Mouse (Mus musculus): Measurements from ENCODE around the gene Dcaf8. TPM values are rescaled to one million over a fixed set of nuclear protein-coding genes. Genes with fewer than 3 reads are reported as not detected.

The Dcaf8 gene
- total and polyA plus RNA-seq, 3 experiments: 31.7 to 49.0 (median 45.8) TPM

DNA sequence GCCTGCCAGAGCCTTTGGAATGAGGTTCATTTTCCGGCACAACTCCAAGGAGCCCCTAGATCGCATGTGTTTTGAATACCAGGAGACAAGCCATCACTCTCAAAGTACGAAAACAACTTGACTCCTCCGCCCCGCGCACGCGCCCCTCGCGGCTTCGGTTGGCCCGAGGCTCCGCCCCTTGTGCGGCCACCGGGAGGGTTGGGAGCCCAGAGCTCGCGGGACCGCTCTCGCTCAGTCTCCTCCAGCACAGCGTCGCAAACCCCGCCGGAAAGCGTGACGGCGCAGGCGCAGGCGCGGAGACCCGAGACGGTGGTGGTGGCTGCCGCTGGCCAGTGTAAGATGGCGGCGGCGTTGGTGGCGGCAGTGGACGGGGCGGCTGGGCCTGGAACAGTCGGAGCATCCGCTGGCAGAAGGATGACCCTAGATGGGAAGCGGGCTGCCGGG is at the start of gene Dcaf8 (continued):
- TF ChIP-seq MAFK (IDR thresholded peaks at IDR 0.05; ENCODE audit: borderline replicate concordance, low read depth, low read length): no peak
- no peak for TF ChIP-seq ZKSCAN1 (IDR thresholded peaks at IDR 0.05; ENCODE audit: low read depth, low read length)
- peak; percentile 92 for TF ChIP-seq NELFE (IDR thresholded peaks at IDR 0.05; ENCODE audit: low read depth, low read length)

DNA sequence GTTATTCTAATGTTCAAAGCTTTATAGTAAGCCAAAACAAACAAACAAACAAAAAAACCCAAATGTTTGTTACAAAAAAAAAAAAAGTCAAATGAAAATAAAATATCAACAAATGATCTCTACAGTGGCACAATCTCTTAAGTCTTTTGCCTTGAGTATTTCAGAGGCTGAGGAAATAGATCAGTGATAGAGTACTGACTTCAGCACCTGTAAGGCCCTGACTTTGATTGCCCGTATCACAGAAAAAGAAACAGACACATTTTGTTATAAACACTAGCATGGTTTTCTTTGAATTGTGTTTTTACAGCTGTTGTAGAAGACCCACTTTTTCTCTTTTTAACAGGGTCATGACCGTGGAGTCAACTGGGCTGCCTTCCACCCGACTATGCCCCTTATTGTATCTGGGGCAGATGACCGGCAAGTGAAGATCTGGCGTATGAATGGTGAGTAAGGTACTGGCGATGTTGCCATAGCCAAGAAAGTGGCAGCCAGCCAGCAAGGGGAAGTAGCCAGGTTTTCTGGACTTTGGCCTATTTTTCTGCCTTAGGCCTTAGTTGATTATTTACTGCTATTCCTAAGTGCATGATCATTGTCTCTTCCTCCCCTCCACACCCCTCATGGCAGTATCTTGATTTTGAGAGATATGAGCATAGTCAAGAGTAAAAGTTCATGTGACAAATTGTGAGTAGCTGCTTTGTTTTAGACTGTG is 48.4 kb upstream of the Dcaf8 start:
- H3K79me2 ChIP-seq (ENCODE audit: control insufficient read depth, insufficient read depth, low read length, poor library complexity): no peaks in the 10 kb centered on the region
- no peak for DNase-seq (ENCODE audit: low read depth, low spot score)
- peaks cover 2 to 3% of the 10 kb centered on the region in 2 experiments; a peak in 3 of 4 replicates for H3K4me1 ChIP-seq (ENCODE audit: control insufficient read depth in 1 of 2, insufficient read depth in 2 of 2, low read length in 2 of 2)
- H3K4me3 ChIP-seq (ENCODE audit: control insufficient read depth in 1 of 2, insufficient read depth in 1 of 2, low read depth in 2 of 2, low read length in 2 of 2): no peak overlapping the region
- H3K27ac ChIP-seq (ENCODE audit: control insufficient read depth, low read depth, low read length): no peak overlapping the region
- TF ChIP-seq MXI1 (IDR thresholded peaks at IDR 0.05; ENCODE audit: low read depth, low read length) (no peak), POLR2A (IDR thresholded peaks at IDR 0.05; ENCODE audit: control insufficient read depth in 1 of 2, insufficient read depth in 1 of 2, low read depth in 1 of 2, low read length in 2 of 2, poor library complexity in 1 of 2) (no peak), MAZ (IDR thresholded peaks at IDR 0.05; ENCODE audit: low read depth, low read length) (no peak), ETS1 (IDR thresholded peaks at IDR 0.05; ENCODE audit: low read depth, low read length) (no peak), ZC3H11A (IDR thresholded peaks at IDR 0.05; ENCODE audit: low read depth, low read length) (no peak), BHLHE40 (IDR thresholded peaks at IDR 0.05; ENCODE audit: borderline replicate concordance, low read depth, low read length) (no peak), RAD21 (IDR thresholded peaks at IDR 0.05; ENCODE audit: low read depth, low read length) (no peak), GATA1 (IDR thresholded peaks at IDR 0.05; ENCODE audit: low read depth, low read length) (no peak), NELFE (IDR thresholded peaks at IDR 0.05; ENCODE audit: low read depth, low read length) (no peak), MEF2A (IDR thresholded peaks at IDR 0.05; ENCODE audit: extremely low read depth, insufficient replicate concordance, low read depth, low read length, poor library complexity, severe bottlenecking) (no peak), KAT2A (conservative IDR thresholded peaks at IDR 0.05; ENCODE audit: low read depth, low read length) (no peak), CTCF (IDR thresholded peaks at IDR 0.05 in 2 of 3, conservative IDR thresholded peaks at IDR 0.05 in 1 of 3; ENCODE audit: control insufficient read depth in 1 of 3, insufficient read depth in 1 of 3, low read depth in 2 of 3, low read length in 3 of 3, poor library complexity in 1 of 3, severe bottlenecking in 1 of 3) (no peak), TCF12 (IDR thresholded peaks at IDR 0.05; ENCODE audit: low read depth, low read length) (no peak), ZNF384 (IDR thresholded peaks at IDR 0.05; ENCODE audit: low read depth, low read length) (no peak), RCOR1 (IDR thresholded peaks at IDR 0.05; ENCODE audit: low read depth, low read length) (no peak), NRF1 (IDR thresholded peaks at IDR 0.05; ENCODE audit: insufficient read depth, low read depth, low read length, poor library complexity, severe bottlenecking) (no peak)
- H3K36me3 ChIP-seq (ENCODE audit: control insufficient read depth in 1 of 2, insufficient read depth in 2 of 2, low read length in 2 of 2): peaks cover 11 to 37% of the 10 kb centered on the region in 2 experiments
- H3K9me3 ChIP-seq (replicated peaks; ENCODE audit: insufficient read depth, low read length): no peaks in the 10 kb centered on the region
- no peaks in the 10 kb centered on the region for H3K27me3 ChIP-seq (ENCODE audit: control insufficient read depth in 1 of 2, insufficient read depth in 2 of 2, low read length in 2 of 2)
- H3K9ac ChIP-seq (ENCODE audit: control insufficient read depth, low read depth, low read length, poor library complexity, severe bottlenecking): no peak overlapping the region

All from MEL (cell line).